Mouse (Mus musculus) kidney, postnatal 14 days (tissue): ENCODE measurements at regions not wholly inside any gene's neighbourhood (a gene's known extent, or its start where the extent isn't known, plus 50 kb on each side); places are given as distances from the start of the nearest gene placed in this dataset.

Experiments used
- DNase-seq: peaks from one replicate; pipeline ENCODE4 v3.0.0; 2022; ENCODE audit warnings: mixed read lengths

- no peak for DNase-seq
These were observed 67.8 kb downstream of the 4933415F23Rik start for GRCm38 (mm10) chr1:23034271-23034670.

GRCm38 (mm10) chr1:23023536-23023935 lies 78.5 kb downstream of the 4933415F23Rik start:
- DNase-seq, result no peak

- no peak for DNase-seq
These were observed 94.1 kb downstream of the 4933415F23Rik start for GRCm38 (mm10) chr1:23007784-23008490.

GRCm38 (mm10) chr1:23004882-23005281 lies 97.2 kb downstream of the 4933415F23Rik start:
- no peak for DNase-seq

GRCm38 (mm10) chr1:22996665-22997064 lies 105.4 kb downstream of the 4933415F23Rik start:
- no peak for DNase-seq

GRCm38 (mm10) chr1:22989521-22990221 lies 112.4 kb downstream of the 4933415F23Rik start:
- peak; percentile 1 for DNase-seq

GRCm38 (mm10) chr1:22987521-22987920 lies 114.5 kb downstream of the 4933415F23Rik start:
- no peak for DNase-seq

- DNase-seq, result peak; percentile 27
These were observed 117.8 kb downstream of the 4933415F23Rik start for GRCm38 (mm10) chr1:22984276-22984675.

- DNase-seq, result no peak
These were observed 127.1 kb downstream of the 4933415F23Rik start for GRCm38 (mm10) chr1:22974917-22975316.

- DNase-seq, result no peak
These were observed 138.2 kb upstream of the Rims1 start for GRCm38 (mm10) chr1:22943995-22944394.

GRCm38 (mm10) chr1:22939816-22940215 lies 134.0 kb upstream of the Rims1 start:
- no peak for DNase-seq

- no peak for DNase-seq
These were observed 125.5 kb upstream of the Rims1 start for GRCm38 (mm10) chr1:22931147-22931896.

- DNase-seq, result no peak
These were observed 97.2 kb upstream of the Rims1 start for GRCm38 (mm10) chr1:22902992-22903391.

GRCm38 (mm10) chr1:22901018-22901625 lies 95.3 kb upstream of the Rims1 start:
- no peak for DNase-seq

- peak; percentile 7 for DNase-seq
These were observed 89.3 kb upstream of the Rims1 start for GRCm38 (mm10) chr1:22895099-22895498.

GRCm38 (mm10) chr1:22862985-22863384 lies 57.2 kb upstream of the Rims1 start:
- no peak for DNase-seq
